Mouse (Mus musculus): ENCODE measurements around the gene Spindoc.

GRCm38 (mm10) chr19:7317716-7318115, 65.1 kb downstream of the Spindoc start:
- TF ChIP-seq POLR2A (IDR thresholded peaks at IDR 0.05; ENCODE audit: low read depth, low read length) (no peak), CTCF (IDR thresholded peaks at IDR 0.05; ENCODE audit: borderline replicate concordance, insufficient read depth, low read length) (no peak)

Measured in embryonic fibroblast, embryonic 13.5 days (primary cell).